Mouse (Mus musculus) fibroblast of lung, adult 2 months (primary cell): ENCODE data around the gene Mtx3.

ENCODE experiments used
- DNase-seq: peaks from one replicate; pipeline ENCODE4 v3.0.0-alpha.2; 2011; ENCODE audit warnings: low read depth

Mtx3 gene

DNA sequence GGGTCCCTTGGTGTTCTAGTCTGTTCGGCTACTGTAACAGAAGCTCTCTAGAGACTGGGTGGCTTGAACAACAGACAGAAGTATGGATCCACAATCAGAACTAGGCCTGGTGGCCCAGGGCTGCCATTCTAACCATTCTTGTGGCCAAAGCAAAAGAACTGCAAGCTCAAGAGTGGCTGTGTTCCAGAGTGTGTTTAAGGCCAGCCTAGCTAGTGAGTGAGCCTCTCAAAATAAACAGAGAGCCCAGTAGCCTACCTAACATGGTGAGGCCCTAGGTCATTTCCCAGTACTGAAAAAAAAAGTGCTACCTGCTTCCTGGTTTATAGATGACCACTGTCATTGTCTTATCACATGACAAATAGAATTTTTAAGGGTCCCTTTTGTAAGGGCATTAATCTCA is 39.6 kb downstream of the Mtx3 start:
- no peak for DNase-seq

DNA sequence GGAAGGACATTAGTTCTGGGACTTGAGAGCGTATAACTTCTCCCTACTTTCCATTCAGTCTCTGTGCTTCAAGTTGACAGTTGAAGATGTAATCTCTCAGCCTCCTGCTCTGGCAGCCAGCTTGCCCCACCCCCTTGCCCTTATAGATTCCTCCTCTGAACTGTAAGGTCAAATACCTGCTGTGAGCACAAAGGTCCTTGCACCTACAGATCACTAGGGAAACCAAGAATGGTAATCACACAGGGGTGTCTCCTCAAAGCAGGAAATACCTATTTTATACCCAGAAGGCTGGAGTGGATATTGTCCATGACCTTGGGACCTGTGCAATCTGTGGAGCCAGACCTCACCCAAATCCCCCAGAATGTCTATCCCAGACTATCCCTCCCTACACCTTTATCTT is 40.4 kb downstream of the Mtx3 start:
- DNase-seq, result no peak

DNA sequence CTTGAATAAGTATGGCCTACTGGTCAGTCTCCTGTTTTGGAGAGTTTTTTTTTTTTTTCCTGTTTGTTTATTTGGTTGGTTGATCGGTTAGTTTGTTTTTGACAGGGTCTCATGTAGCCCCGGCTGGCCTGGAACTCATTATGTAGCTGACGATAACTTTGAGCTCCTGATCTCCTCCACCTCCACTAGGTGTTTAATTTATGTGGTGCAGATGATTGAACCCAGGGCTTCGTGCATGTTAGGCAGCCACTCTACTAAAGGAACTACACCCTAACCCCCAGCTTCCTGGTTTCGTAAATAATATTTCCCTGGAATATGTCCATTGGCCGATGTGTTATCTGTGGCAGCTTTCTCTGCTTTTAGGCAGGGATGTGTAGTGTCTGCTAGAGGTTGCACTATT is 54.5 kb downstream of the Mtx3 start:
- DNase-seq, result no peak

DNA sequence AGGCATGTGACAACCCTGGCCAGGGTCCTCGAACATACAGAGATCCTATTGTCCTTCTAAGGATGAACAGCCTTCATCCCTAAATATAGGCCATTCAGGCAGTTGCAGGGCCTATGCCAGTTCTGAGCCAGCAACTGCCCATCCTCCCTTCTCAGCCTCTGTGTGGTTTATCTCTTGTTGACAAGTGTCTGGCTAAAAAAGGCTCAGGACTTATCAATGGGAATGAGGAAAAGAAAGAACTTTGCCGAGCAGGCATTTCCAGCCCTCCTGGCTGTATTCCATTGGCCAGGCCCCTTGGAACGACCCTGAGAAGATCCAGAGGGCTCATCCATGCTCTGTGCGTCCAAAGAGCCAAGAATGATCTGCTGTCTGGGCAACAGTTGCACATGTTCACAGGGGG is 58.7 kb downstream of the Mtx3 start:
- DNase-seq, result no peak

DNA sequence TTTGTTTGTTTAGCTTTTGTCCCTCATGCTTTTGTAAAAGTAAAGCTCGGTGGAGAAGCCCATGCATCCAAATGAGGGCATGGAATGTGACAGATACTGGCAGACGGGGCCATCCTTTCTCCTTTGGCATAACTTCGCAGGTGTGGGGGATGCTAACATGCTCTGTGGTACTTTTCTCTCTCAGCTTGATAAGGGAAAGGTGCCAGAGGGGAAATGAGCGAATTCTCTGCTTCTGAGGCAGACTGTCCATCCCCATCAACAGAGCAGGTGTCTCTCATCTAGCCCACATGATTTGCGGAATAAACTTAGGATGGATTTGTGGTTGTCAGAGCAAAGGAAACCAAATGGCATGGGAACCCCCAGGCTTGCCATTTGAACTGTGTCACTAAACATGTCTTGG is 61.4 kb downstream of the Mtx3 start:
- DNase-seq, result no peak

DNA sequence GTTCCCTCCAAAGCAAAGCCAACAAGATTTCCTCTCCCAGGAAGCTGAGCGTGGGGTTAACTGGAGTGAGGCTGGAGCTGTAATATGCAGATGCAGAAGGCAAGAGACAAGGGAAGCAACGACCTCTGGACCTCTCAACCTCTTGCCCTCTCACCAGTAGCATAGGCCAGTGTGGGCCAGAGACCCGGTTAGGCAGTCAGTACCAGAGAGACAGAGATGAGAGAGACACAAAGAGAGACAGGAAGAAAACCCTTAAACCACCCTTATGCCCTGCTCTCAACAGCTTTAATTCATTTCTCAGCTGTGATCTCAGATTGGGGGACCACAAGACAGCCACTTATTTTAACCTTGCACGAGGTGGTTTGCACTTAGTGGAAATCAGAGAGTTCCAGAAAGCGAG is 62.8 kb downstream of the Mtx3 start:
- no peak for DNase-seq
